Mouse (Mus musculus): ENCODE data around the gene Ptms. TPM values are rescaled to one million over a fixed set of nuclear protein-coding genes. Genes with fewer than 3 reads are reported as not detected.

Ptms gene
- polyA plus RNA-seq, 1 experiment from 2014 or later = 700 TPM

- Histone ChIP-seq H3K4me1 (ENCODE audit: control insufficient read depth, insufficient read depth, low read length) (peaks cover 36% of the 10 kb centered on the region), H3K9ac (ENCODE audit: low read depth, low read length) (peak overlapping the region; percentile 100; the same call in 1 of the 2 replicates)
- ATAC-seq = no peak
Observed at GRCm38 (mm10) chr6:124913721-124914285, 6.1 kb downstream of the Ptms start.

DNA sequence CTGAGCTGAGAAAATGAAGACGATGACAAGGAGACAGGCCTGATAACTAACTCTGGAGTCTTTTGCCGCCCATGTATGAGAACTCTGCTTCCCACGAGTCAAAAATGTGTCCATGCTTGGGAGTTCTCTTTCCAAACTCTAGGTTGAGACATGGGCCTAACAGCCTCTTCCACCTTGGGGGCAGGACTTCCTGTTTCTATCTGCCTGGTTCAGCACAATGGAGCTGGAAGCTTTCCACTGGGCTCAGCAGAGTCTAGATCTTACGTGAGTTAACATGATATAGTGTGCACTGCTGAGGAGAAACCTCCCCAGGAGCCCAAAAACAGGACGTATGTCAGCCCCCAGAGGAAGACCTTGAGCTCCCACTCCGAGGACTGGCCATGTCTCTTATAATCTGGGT is 6.7 kb downstream of the Ptms start:
- H3K27ac ChIP-seq (ENCODE audit: low read length) = peak overlapping the region; percentile 100; the same call in 1 of the 2 replicates
- no peak overlapping the region for H3K4me2 ChIP-seq (ENCODE audit: low read length)
- H3K27me3 ChIP-seq (ENCODE audit: control insufficient read depth, insufficient read depth, low read depth, low read length) = no peaks in the 10 kb centered on the region
- H3K4me3 ChIP-seq (ENCODE audit: low read depth, low read length) = no peak overlapping the region
- peaks cover 14% of the 10 kb centered on the region for H3K36me3 ChIP-seq (ENCODE audit: control insufficient read depth, insufficient read depth, low read length)
- H3K9ac ChIP-seq (ENCODE audit: low read depth, low read length) = no peak overlapping the region
- peaks cover 31% of the 10 kb centered on the region for H3K4me1 ChIP-seq (ENCODE audit: control insufficient read depth, insufficient read depth, low read length)
- WGBS = 63% methylated on average over 6 of the region's 6 CpGs
- H3K9me3 ChIP-seq (replicated peaks; ENCODE audit: control insufficient read depth, low read length, poor library complexity, severe bottlenecking) = no peaks in the 10 kb centered on the region
- ATAC-seq = no peak

More at GRCm38 (mm10) chr6:124913721-124914285, 6.1 kb downstream of the Ptms start:
- no peaks in the 10 kb centered on the region for H3K27me3 ChIP-seq (ENCODE audit: control insufficient read depth, insufficient read depth, low read depth, low read length)
- peaks cover 14% of the 10 kb centered on the region for H3K36me3 ChIP-seq (ENCODE audit: control insufficient read depth, insufficient read depth, low read length)
- H3K9me3 ChIP-seq (replicated peaks; ENCODE audit: control insufficient read depth, low read length, poor library complexity, severe bottlenecking) = no peaks in the 10 kb centered on the region
- H3K4me3 ChIP-seq (ENCODE audit: low read depth, low read length) = 0 out of 2 replicates have a peak overlapping the region, but pooled peaks have one; percentile 93
- H3K4me2 ChIP-seq (ENCODE audit: low read length) = peak overlapping the region; percentile 99; the same call in 1 of the 2 replicates
- 52% methylated on average over 14 of the region's 14 CpGs for WGBS
- peak overlapping the region; percentile 100 for H3K27ac ChIP-seq (ENCODE audit: low read length)

DNA sequence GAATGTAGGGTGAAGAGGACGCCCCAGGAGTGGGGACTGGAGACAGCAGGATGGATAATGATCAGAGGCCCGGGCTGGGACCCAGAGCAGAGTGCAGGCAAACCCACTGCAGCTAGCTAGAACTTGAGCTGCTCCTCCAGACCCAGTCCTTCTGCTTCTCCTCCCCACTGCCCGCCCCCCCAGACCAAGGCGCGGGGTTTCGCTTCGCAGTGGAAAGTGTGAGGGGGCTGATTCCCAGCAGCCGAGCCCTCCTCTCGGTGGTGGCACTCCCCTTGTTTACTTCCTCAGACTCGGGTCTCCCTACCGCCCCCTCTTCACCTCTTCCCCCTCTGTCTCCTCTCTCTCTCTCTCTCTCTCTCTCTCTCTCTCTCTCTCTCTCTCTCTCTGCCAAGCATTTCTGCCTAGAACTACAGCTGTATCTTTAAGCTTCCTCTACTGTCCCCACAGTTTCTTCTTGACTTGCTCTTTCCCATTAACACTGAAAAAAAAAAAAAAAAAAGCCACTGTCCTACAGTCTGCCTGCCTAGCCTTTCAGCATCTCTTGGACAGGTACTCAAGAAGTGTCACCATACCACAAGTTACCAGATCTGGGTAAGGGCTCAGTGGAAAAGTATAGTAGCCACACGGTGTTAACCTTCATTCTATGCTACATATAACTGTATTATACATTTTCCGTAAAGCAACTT is 8.2 kb downstream of the Ptms start, which contains the start of gene Lag3:
TSS of gene Lag3 (minus strand) at position 173 of the 686 bp plus-strand sequence.
- Histone ChIP-seq H3K36me3 (ENCODE audit: control insufficient read depth, insufficient read depth, low read length) (peaks cover 14% of the 10 kb centered on the region), H3K4me2 (ENCODE audit: low read length) (no peak within 1 kb of the TSS), H3K27me3 (ENCODE audit: control insufficient read depth, insufficient read depth, low read depth, low read length) (no peaks in the 10 kb centered on the region), H3K4me3 (ENCODE audit: low read depth, low read length) (no peak within 1 kb of the TSS), H3K9ac (ENCODE audit: low read depth, low read length) (no peak within 1 kb of the TSS), H3K4me1 (ENCODE audit: control insufficient read depth, insufficient read depth, low read length) (peaks cover 31% of the 10 kb centered on the region), H3K9me3 (replicated peaks; ENCODE audit: control insufficient read depth, low read length, poor library complexity, severe bottlenecking) (no peaks in the 10 kb centered on the region), H3K27ac (ENCODE audit: low read length) (no peak within 1 kb of the TSS)
- no peak for ATAC-seq
- 23% methylated on average over 12 of the region's 13 CpGs for WGBS

DNA sequence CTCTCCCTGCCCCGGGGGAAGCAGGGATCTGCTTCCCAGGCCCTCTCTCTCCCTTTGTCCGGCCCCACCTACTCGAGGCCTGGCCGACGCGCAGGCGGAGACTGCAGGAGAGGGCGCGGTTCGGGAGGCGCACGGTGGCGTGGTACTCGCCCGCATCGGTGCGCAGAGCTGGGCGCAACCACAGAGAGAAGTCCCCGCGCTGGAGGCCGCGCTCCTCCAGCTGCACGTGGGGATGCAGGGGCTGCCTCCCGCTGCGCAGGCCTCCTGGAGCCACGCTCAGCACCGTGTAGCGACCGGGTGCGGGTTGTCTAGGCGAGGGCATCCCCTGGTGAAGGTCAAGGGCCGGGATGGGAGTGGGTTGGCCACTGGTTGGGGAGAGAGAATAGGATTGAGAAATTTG is 9.9 kb downstream of the Ptms start:
- H3K4me2 ChIP-seq (ENCODE audit: low read length) = peak overlapping the region; percentile 43
- WGBS = 2% methylated on average over 31 of the region's 32 CpGs
- H3K4me1 ChIP-seq (ENCODE audit: control insufficient read depth, insufficient read depth, low read length) = peaks cover 29% of the 10 kb centered on the region
- H3K36me3 ChIP-seq (ENCODE audit: control insufficient read depth, insufficient read depth, low read length) = peaks cover 14% of the 10 kb centered on the region
- H3K27ac ChIP-seq (ENCODE audit: low read length) = no peak overlapping the region
- no peaks in the 10 kb centered on the region for H3K27me3 ChIP-seq (ENCODE audit: control insufficient read depth, insufficient read depth, low read depth, low read length)
- ATAC-seq = peak; percentile 18
- H3K9me3 ChIP-seq (replicated peaks; ENCODE audit: control insufficient read depth, low read length, poor library complexity, severe bottlenecking) = no peaks in the 10 kb centered on the region
- no peak overlapping the region for H3K4me3 ChIP-seq (ENCODE audit: low read depth, low read length)
- peak overlapping the region; percentile 64 for H3K9ac ChIP-seq (ENCODE audit: low read depth, low read length)

- Histone ChIP-seq H3K4me1 (ENCODE audit: control insufficient read depth, insufficient read depth, low read length) (peaks cover 27% of the 10 kb centered on the region), H3K9me3 (replicated peaks; ENCODE audit: control insufficient read depth, low read length, poor library complexity, severe bottlenecking) (no peaks in the 10 kb centered on the region), H3K9ac (ENCODE audit: low read depth, low read length) (no peak overlapping the region), H3K4me3 (ENCODE audit: low read depth, low read length) (no peak overlapping the region), H3K27me3 (ENCODE audit: control insufficient read depth, insufficient read depth, low read depth, low read length) (no peaks in the 10 kb centered on the region), H3K36me3 (ENCODE audit: control insufficient read depth, insufficient read depth, low read length) (no peaks in the 10 kb centered on the region), H3K4me2 (ENCODE audit: low read length) (no peak overlapping the region), H3K27ac (ENCODE audit: low read length) (no peak overlapping the region)
- no peak for ATAC-seq
- 85% methylated on average over 1 of the region's 1 CpGs for WGBS
Observed at GRCm38 (mm10) chr6:124907767-124908166, 12.1 kb downstream of the Ptms start.

DNA sequence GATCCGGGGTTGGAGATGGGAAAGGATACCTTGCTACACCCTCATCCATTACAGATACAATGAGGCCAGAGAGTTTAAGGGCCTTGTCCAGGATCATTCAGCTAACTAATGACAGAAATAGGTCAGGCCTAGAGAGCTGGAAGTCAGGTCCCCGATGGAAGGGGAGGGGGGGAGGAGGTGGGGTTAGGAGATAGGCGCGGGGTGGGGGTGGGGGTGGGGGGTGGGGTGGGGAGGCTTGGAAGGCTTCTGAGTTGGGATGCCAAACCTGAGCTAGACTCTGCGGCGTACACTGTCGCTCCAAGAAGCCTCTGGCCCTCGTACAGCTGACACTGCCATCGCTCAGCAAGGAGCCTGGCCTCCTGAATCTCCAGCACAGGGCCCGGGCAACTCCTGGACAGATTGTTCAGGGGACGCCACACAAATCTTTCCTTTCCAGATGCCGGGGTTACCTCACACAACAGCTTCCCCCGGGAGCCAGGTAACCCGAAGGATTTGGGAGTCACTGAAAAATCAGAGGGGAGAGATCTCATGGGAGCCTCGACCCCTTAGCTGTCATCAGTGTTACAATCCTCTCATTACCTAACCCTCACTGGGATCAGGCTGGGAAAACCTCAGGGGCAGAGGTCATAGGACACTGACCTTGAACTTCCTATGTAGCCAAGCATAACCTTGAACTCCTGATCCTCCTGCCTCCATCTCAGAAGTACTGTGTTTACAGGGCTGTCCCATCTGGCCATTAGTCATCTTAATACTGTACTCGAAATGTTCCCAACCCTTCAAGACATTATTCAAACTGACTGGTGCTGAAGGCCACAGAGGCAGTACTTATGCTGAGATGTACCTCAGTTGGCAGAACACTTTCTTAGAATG is 14.7 kb downstream of the Ptms start:
- 27% methylated on average over 14 of the region's 16 CpGs for WGBS
- peak overlapping the region; percentile 69 for H3K9ac ChIP-seq (ENCODE audit: low read depth, low read length)
- no peak for ATAC-seq

DNA sequence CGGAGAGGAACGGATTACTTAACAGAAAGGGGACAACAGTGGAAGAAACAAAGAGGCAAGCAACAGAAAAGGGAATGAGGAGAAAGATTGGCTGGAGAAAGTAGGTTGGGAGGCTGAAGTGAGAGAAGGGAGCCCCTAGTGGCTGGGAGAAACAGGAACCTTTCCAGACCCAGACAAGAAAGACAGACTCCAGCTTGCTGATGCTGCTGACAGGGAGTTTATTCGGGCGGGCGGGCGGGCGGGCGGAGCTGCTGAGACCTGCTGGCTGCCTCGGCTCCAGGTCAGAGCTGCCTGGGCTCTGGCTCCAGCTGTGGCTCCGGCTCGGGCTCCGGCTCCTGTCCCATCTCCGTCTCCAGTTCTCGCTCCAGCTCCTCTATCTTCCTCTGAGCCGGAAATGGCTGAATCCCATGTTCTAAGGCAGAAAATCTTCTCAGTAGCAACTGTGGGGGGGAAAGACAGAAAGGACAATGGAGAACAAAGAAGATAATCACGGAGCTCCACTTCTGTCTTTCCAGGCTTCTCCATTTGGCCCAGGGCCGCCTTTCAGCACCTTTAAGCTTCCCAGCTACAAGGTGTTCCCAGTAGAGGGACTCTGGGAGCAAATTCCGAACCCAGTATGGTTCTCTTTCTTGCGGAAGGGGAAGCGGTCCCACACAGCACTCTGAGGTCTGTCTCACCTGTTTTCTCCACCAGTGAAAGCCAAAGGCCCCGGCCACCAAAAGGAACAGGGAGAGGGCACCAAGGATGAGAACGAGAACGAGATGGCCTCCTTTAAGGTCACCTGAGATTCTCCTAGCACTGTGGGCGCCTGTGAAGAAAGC is 15.5 kb downstream of the Ptms start:
- peak overlapping the region; percentile 28 for H3K4me3 ChIP-seq (ENCODE audit: low read depth, low read length)
- peak; percentile 81 for ATAC-seq
- peaks cover 19% of the 10 kb centered on the region for H3K4me1 ChIP-seq (ENCODE audit: control insufficient read depth, insufficient read depth, low read length)
- H3K9me3 ChIP-seq (replicated peaks; ENCODE audit: control insufficient read depth, low read length, poor library complexity, severe bottlenecking) = no peaks in the 10 kb centered on the region
- H3K4me2 ChIP-seq (ENCODE audit: low read length) = peak overlapping the region; percentile 55
- 4% methylated on average over 24 of the region's 24 CpGs for WGBS
- H3K27ac ChIP-seq (ENCODE audit: low read length) = peak overlapping the region; percentile 92
- peak overlapping the region; percentile 69 for H3K9ac ChIP-seq (ENCODE audit: low read depth, low read length)
- H3K27me3 ChIP-seq (ENCODE audit: control insufficient read depth, insufficient read depth, low read depth, low read length) = no peaks in the 10 kb centered on the region
- H3K36me3 ChIP-seq (ENCODE audit: control insufficient read depth, insufficient read depth, low read length) = no peaks in the 10 kb centered on the region

More for the DNA sequence above, 14.7 kb downstream of the Ptms start:
- H3K4me3 ChIP-seq (ENCODE audit: low read depth, low read length) = peak overlapping the region; percentile 28
- peaks cover 27% of the 10 kb centered on the region for H3K4me1 ChIP-seq (ENCODE audit: control insufficient read depth, insufficient read depth, low read length)
- H3K27me3 ChIP-seq (ENCODE audit: control insufficient read depth, insufficient read depth, low read depth, low read length) = no peaks in the 10 kb centered on the region
- H3K9me3 ChIP-seq (replicated peaks; ENCODE audit: control insufficient read depth, low read length, poor library complexity, severe bottlenecking) = no peaks in the 10 kb centered on the region
- H3K4me2 ChIP-seq (ENCODE audit: low read length) = peak overlapping the region; percentile 55
- H3K27ac ChIP-seq (ENCODE audit: low read length) = peak overlapping the region; percentile 92
- no peaks in the 10 kb centered on the region for H3K36me3 ChIP-seq (ENCODE audit: control insufficient read depth, insufficient read depth, low read length)

DNA sequence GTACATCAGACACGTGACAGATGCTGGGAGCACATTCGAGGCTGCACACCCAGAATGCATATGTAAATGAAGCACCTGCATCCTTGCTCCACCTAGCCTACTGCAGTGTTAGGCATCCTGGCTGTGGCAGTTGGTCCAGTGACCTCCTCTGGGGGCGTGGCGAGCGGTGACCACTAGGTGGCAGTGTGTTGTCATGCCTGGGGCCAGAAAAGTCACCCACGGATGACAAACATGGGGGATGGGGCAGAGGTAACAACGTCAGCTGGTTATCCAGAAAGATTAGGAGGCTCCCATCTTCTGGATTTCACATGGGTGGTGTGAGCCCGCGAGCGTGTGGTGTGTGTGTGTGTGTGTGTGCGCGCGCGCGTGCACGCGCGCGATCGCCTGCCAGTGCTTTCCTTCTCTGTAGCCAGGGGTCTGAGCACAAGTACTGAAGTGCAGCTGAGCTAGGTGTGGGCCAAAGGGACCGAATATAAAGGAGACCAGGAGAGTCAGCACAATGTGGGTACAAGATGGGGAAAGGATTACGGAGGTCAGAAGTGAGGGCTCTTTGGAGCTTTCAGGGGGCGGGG is 16.2 kb downstream of the Ptms start:
- Histone ChIP-seq H3K4me1 (ENCODE audit: control insufficient read depth, insufficient read depth, low read length) (peaks cover 19% of the 10 kb centered on the region), H3K4me2 (ENCODE audit: low read length) (peak overlapping the region; percentile 55), H3K27me3 (ENCODE audit: control insufficient read depth, insufficient read depth, low read depth, low read length) (no peaks in the 10 kb centered on the region), H3K27ac (ENCODE audit: low read length) (peak overlapping the region; percentile 92), H3K9ac (ENCODE audit: low read depth, low read length) (peak overlapping the region; percentile 60), H3K4me3 (ENCODE audit: low read depth, low read length) (peak overlapping the region; percentile 28), H3K9me3 (replicated peaks; ENCODE audit: control insufficient read depth, low read length, poor library complexity, severe bottlenecking) (no peaks in the 10 kb centered on the region), H3K36me3 (ENCODE audit: control insufficient read depth, insufficient read depth, low read length) (no peaks in the 10 kb centered on the region)
- peak; percentile 87 for ATAC-seq
- 0% methylated on average over 23 of the region's 23 CpGs for WGBS
